Mouse (Mus musculus) intestine, embryonic 16.5 days (tissue): ENCODE results near the gene Ydjc. TPM values are rescaled to one million over a fixed set of nuclear protein-coding genes. Genes with fewer than 3 reads are reported as not detected.
A peak's percentile ranks its signal among the peaks of the same experiment; 100 is the strongest.

Experiments used
- ATAC-seq: fragments of 200-750 bp; cut with Nextera tagmentation; 2 replicates; pipeline ENCODE4 v1.8.0; 2017; ENCODE audit warnings: moderate TSS enrichment, moderate library complexity
- H3K27ac ChIP-seq: fragments of 300-500 bp; sonication (generic); 2 replicates; pipeline ENCODE4 v1.5.1; 2014; ENCODE audit warnings: mild to moderate bottlenecking, low read length
- H3K27me3 ChIP-seq: fragments of 300-500 bp; sonication (generic); replicated peaks from 2 replicates; pipeline ENCODE4 v1.6.1; 2014; ENCODE audit warnings: low read length, control low read depth, mixed read lengths; ENCODE audit not compliant: control insufficient read depth, insufficient read depth
- H3K36me3 ChIP-seq: fragments of 300-500 bp; sonication (generic); 2 replicates; pipeline ENCODE4 v1.6.1; 2014; ENCODE audit warnings: low read length, control low read depth; ENCODE audit not compliant: control insufficient read depth, insufficient read depth
- H3K4me1 ChIP-seq: fragments of 300-500 bp; sonication (generic); 2 replicates; pipeline ENCODE4 v1.6.1; 2014; ENCODE audit warnings: low read length, control low read depth, mixed read lengths; ENCODE audit not compliant: control insufficient read depth, insufficient read depth
- H3K4me2 ChIP-seq: fragments of 300-500 bp; sonication (generic); 2 replicates; pipeline ENCODE4 v1.6.1; 2014; ENCODE audit warnings: low read depth, low read length, control low read depth
- H3K4me3 ChIP-seq: fragments of 300-500 bp; sonication (generic); 2 replicates; pipeline ENCODE4 v1.5.1; 2014; ENCODE audit warnings: mild to moderate bottlenecking, low read length
- H3K9ac ChIP-seq: fragments of 300-500 bp; sonication (generic); 2 replicates; pipeline ENCODE4 v1.6.1; 2014; ENCODE audit warnings: low read depth, low read length
- H3K9me3 ChIP-seq: fragments of 300-500 bp; sonication (generic); 2 replicates; pipeline ENCODE4 v1.6.1; 2016; ENCODE audit warnings: low read length, control low read depth; ENCODE audit not compliant: control insufficient read depth
- WGBS: fragments of 180-500 bp; shearing (Covaris S2); extraction: QIAGEN DNeasy Blood & Tissue Kit; methylation state at CpG from one replicate; pipeline ENCODE4 v1.1.7; 2014; 5-methylcytosine and 5-hydroxymethylcytosine counted together
- polyA plus RNA-seq: library from polyadenylated mRNA; unstranded; fragments of >200 nt; fragmentation: Nextera tagmentation; extraction: Ambion mirVana; gene quantifications from 2 replicates; pipeline ENCODE4 v1.2.1, GENCODE M21; 2015

The Ydjc gene
- polyA plus RNA-seq: 41.0 and 41.5 TPM in 2 replicates

GRCm38 (mm10) chr16:17144339-17144738 lies at the start of gene Ydjc:
Gene Ydjc (plus strand): TSS chr16:17144621.
- H3K4me1 ChIP-seq: peaks cover 11% of the 10 kb centered on the region
- H3K27ac ChIP-seq: no peak within 1 kb of the TSS
- H3K36me3 ChIP-seq: no peaks in the 10 kb centered on the region
- 33% methylated on average over 7 of the region's 7 CpGs for WGBS
- H3K9ac ChIP-seq: no peak within 1 kb of the TSS
- no peaks in the 10 kb centered on the region for H3K27me3 ChIP-seq
- H3K4me3 ChIP-seq: no peak within 1 kb of the TSS
- no peaks in the 10 kb centered on the region for H3K9me3 ChIP-seq
- H3K4me2 ChIP-seq: no peak within 1 kb of the TSS
- ATAC-seq: no peak

GRCm38 (mm10) chr16:17096938-17097337 lies 47.5 kb upstream of the Ydjc start:
- H3K36me3 ChIP-seq: peaks cover 26% of the 10 kb centered on the region
- H3K27ac ChIP-seq: peak overlapping the region; percentile 48
- peak; percentile 78 for ATAC-seq
- no peaks in the 10 kb centered on the region for H3K9me3 ChIP-seq
- H3K4me3 ChIP-seq: no peak overlapping the region
- WGBS: 80% methylated on average over 3 of the region's 3 CpGs
- H3K4me2 ChIP-seq: no peak overlapping the region
- H3K9ac ChIP-seq: no peak overlapping the region
- H3K4me1 ChIP-seq: peaks cover 2% of the 10 kb centered on the region; the same call in 1 of the 2 replicates
- no peaks in the 10 kb centered on the region for H3K27me3 ChIP-seq

- H3K27me3 ChIP-seq: no peaks in the 10 kb centered on the region
- H3K9me3 ChIP-seq: no peaks in the 10 kb centered on the region
- H3K4me3 ChIP-seq: no peak overlapping the region
- no peak for ATAC-seq
- peaks cover 9% of the 10 kb centered on the region for H3K36me3 ChIP-seq
- 66% methylated on average over 7 of the region's 7 CpGs for WGBS
- H3K4me2 ChIP-seq: no peak overlapping the region
- no peak overlapping the region for H3K27ac ChIP-seq
- H3K4me1 ChIP-seq: no peaks in the 10 kb centered on the region
- no peak overlapping the region for H3K9ac ChIP-seq
Observed at GRCm38 (mm10) chr16:17102630-17103220, 41.7 kb upstream of the Ydjc start.

GRCm38 (mm10) chr16:17104600-17104999 lies 39.8 kb upstream of the Ydjc start:
- Histone ChIP-seq H3K4me2 (no peak overlapping the region), H3K9ac (no peak overlapping the region), H3K4me3 (no peak overlapping the region), H3K4me1 (no peaks in the 10 kb centered on the region), H3K36me3 (peaks cover 6% of the 10 kb centered on the region), H3K9me3 (no peaks in the 10 kb centered on the region), H3K27me3 (no peaks in the 10 kb centered on the region), H3K27ac (no peak overlapping the region)
- ATAC-seq: no peak
- WGBS: 68% methylated on average over 4 of the region's 4 CpGs

DNA sequence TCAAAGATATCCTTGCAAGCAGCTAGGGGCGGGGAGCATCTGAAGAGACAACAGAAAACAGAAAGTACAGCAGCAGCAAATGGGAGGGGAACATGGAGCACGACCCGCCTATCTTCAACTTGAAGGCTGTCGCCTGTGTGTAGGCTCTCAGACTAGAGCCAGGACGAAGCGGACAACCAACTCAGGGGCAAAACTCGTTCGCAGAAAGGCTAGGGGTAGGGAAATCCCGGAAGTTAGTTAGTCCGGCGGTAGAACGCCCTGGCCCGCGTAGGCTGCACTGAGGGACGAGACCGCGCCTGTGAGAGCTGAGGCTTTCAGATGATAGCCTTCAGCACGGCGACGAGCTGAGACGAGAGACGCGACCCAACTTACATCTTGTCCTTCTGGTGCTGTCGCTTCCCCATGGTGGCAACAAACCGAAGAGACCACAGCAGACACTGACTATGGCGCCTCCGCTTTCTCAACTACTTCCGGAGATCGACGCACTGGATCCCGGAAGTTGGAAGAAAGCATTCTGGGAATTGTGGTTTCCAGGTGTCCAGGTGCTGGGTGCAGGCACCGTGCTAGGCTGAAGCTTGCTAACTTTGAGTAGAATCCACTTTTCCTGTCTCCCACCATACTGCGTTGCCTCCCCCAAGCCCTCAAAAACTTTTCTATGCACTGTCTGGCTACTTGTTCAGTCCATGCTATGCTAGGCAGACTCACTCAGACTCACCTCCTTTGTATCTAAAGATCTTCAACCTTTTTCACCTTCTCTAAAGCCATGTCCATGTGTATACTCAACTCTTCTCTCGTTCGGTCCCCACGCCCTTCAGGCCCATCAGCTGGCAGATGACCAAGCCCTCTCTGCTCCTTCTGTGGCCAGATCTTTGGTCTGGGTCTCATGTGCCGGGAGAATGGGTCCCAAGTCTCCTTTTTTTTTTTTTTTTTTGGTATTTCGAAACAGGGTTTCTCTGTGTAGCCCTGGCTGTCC lies 33.4 kb upstream of the Ydjc start, which contains the start of gene Ppil2:
Gene Ppil2, minus strand, starts transcription at position 487 of the 973 bp plus-strand sequence.
- H3K27ac ChIP-seq: peak within 1 kb of the TSS; percentile 54; the same call in 1 of the 2 replicates
- H3K4me1 ChIP-seq: peaks cover 5% of the 10 kb centered on the region
- peak within 1 kb of the TSS; percentile 52 for H3K4me2 ChIP-seq
- peak within 1 kb of the TSS; percentile 86 for H3K9ac ChIP-seq
- no peaks in the 10 kb centered on the region for H3K36me3 ChIP-seq
- 9% methylated on average over 38 of the region's 38 CpGs for WGBS
- no peaks in the 10 kb centered on the region for H3K27me3 ChIP-seq
- H3K4me3 ChIP-seq: peak within 1 kb of the TSS; percentile 92
- no peaks in the 10 kb centered on the region for H3K9me3 ChIP-seq
- peak; percentile 90 for ATAC-seq

GRCm38 (mm10) chr16:17117309-17117799 lies 27.1 kb upstream of the Ydjc start:
- WGBS: 87% methylated on average over 5 of the region's 5 CpGs
- no peak for ATAC-seq
- H3K9me3 ChIP-seq: no peaks in the 10 kb centered on the region

GRCm38 (mm10) chr16:17121569-17121968 lies 22.9 kb upstream of the Ydjc start:
- Histone ChIP-seq H3K4me3 (no peak overlapping the region), H3K27me3 (no peaks in the 10 kb centered on the region), H3K4me1 (peaks cover 19% of the 10 kb centered on the region), H3K36me3 (peaks cover 4% of the 10 kb centered on the region; the same call in 1 of the 2 replicates), H3K4me2 (no peak overlapping the region), H3K27ac (no peak overlapping the region), H3K9ac (no peak overlapping the region), H3K9me3 (no peaks in the 10 kb centered on the region)
- no peak for ATAC-seq
- 65% methylated on average over 14 of the region's 14 CpGs for WGBS

More at GRCm38 (mm10) chr16:17117309-17117799, 27.1 kb upstream of the Ydjc start:
- H3K36me3 ChIP-seq: peaks cover 4% of the 10 kb centered on the region; the same call in 1 of the 2 replicates
- H3K4me2 ChIP-seq: no peak overlapping the region
- H3K4me1 ChIP-seq: 0 out of 2 replicates have a peak, but pooled peaks cover 2% of the 10 kb centered on the region
- no peak overlapping the region for H3K27ac ChIP-seq
- H3K4me3 ChIP-seq: no peak overlapping the region
- no peaks in the 10 kb centered on the region for H3K27me3 ChIP-seq
- H3K9ac ChIP-seq: no peak overlapping the region

DNA sequence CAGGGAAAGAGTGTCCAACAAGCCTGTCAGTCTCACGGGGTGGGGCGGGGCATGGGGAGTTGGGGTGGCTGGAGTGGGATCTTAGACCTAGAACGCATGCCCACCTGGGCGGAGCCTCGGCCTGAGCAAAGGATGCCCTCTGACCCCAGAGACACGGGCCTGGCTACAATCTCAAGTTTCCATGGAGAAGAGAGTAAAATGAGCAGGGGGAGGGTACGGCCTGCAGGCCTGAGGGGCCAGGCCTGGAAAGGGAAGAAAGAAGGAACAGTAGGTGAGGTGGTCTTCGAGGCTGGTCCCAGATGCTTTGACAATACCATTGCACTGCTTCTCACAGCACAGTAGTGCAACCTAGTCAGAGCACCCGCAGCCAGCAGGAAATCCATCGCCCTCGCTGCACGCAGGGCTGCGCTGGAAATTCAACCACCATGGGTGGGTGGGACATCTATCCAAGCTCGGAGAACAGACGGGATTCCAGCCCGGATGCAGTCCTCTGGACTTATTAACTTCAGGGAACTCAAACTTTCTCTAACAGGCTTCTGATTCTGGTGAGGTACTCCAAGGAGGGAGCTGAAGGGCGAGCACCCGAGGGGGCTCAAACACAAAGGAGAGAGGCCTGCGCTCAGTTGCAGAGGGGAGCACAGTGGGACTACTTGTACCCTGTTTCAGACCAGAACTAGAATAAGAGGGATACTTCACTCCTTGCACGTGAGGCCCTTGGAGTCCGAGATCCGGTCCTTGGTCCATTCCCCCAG lies 20.1 kb upstream of the Ydjc start:
- peak overlapping the region; percentile 76 for H3K4me2 ChIP-seq
- H3K4me3 ChIP-seq: peak overlapping the region; percentile 55
- H3K9ac ChIP-seq: peak overlapping the region; percentile 73
- peak overlapping the region; percentile 33 for H3K27ac ChIP-seq
- peaks cover 19% of the 10 kb centered on the region for H3K4me1 ChIP-seq
- peak; percentile 64 for ATAC-seq
- H3K36me3 ChIP-seq: peaks cover 4% of the 10 kb centered on the region; the same call in 1 of the 2 replicates
- H3K27me3 ChIP-seq: no peaks in the 10 kb centered on the region
- H3K9me3 ChIP-seq: no peaks in the 10 kb centered on the region
- WGBS: 2% methylated on average over 22 of the region's 22 CpGs
